Mouse (Mus musculus): ENCODE results near the gene Ksr1.

GRCm38 (mm10) chr11:79066191-79066530 lies 80.0 kb downstream of the Ksr1 start:
- TF ChIP-seq CTCF (IDR thresholded peaks at IDR 0.05; ENCODE audit: insufficient read depth, low read length), result no peak
- TF ChIP-seq POLR2A (IDR thresholded peaks at IDR 0.05; ENCODE audit: borderline replicate concordance, extremely low read depth, low read depth, low read length), result no peak

All from lung, adult 2 months (tissue).